Mouse (Mus musculus) heart, embryonic 10.5 days (tissue): ENCODE measurements around the gene Grxcr1. TPM values are rescaled to one million over a fixed set of nuclear protein-coding genes. Genes with fewer than 3 reads are reported as not detected.

Experiments used
- DNase-seq: peaks from one replicate; pipeline ENCODE4 v3.0.0-alpha.2; 2017; ENCODE audit warnings: low spot score
- H3K27ac ChIP-seq: fragments of 300-500 bp; sonication (generic); 2 replicates; pipeline ENCODE4 v1.5.1; 2016; ENCODE audit warnings: mild to moderate bottlenecking
- H3K27me3 ChIP-seq: fragments of 300-500 bp; sonication (generic); 2 replicates; pipeline ENCODE4 v1.6.1; 2016; ENCODE audit warnings: mild to moderate bottlenecking; ENCODE audit not compliant: poor library complexity, insufficient read depth, severe bottlenecking
- H3K36me3 ChIP-seq: fragments of 300-500 bp; sonication (generic); 2 replicates; pipeline ENCODE4 v1.6.1; 2016; ENCODE audit warnings: mild to moderate bottlenecking, moderate library complexity
- H3K4me1 ChIP-seq: fragments of 300-500 bp; sonication (generic); 2 replicates; pipeline ENCODE4 v1.6.1; 2016; ENCODE audit warnings: mild to moderate bottlenecking
- H3K4me3 ChIP-seq: fragments of 300-500 bp; sonication (generic); 2 replicates; pipeline ENCODE4 v1.5.1; 2016; ENCODE audit warnings: mild to moderate bottlenecking, moderate library complexity
- H3K9me3 ChIP-seq: fragments of 300-500 bp; sonication (generic); 2 replicates; pipeline ENCODE4 v1.6.1; 2016; ENCODE audit warnings: mild to moderate bottlenecking, moderate library complexity
- WGBS: fragments of 180-500 bp; shearing (Covaris S2); methylation state at CpG from one replicate; pipeline ENCODE4 v1.1.7; 2016; 5-methylcytosine and 5-hydroxymethylcytosine counted together
- polyA plus RNA-seq: library from polyadenylated mRNA; unstranded; fragments of >200 nt; fragmentation: Nextera tagmentation; extraction: Ambion mirVana; gene quantifications from 2 replicates; pipeline ENCODE4 v1.2.1, GENCODE M21; 2016

Gene Grxcr1
- polyA plus RNA-seq, 1 experiment from 2014 or later = not detected

DNA sequence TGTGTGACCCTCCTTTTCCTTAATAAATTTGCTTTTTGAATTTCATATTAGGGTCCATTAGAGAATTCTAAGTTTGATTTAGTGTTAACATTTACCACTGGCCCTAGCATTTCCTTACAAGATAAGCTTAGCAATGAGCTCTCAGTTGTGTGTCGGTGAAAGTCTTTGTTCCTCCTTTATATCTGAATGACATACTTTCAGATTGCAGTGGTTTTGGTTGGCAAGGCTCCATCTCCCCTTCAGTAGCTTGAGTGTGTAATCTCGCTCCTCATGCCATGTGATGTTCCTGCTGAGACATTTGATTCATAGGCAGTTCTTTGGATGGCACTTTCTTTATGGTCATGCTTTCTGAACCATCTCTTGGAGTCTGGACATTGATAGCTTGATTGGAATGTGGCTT is 7.4 kb downstream of the Grxcr1 start:
- no peak for DNase-seq
- no peaks in the 10 kb centered on the region for H3K27me3 ChIP-seq
- no peaks in the 10 kb centered on the region for H3K9me3 ChIP-seq
- no peaks in the 10 kb centered on the region for H3K36me3 ChIP-seq
- H3K27ac ChIP-seq = no peak overlapping the region
- H3K4me1 ChIP-seq = no peaks in the 10 kb centered on the region
- H3K4me3 ChIP-seq = no peak overlapping the region
- 43% methylated on average over 2 of the region's 2 CpGs for WGBS

DNA sequence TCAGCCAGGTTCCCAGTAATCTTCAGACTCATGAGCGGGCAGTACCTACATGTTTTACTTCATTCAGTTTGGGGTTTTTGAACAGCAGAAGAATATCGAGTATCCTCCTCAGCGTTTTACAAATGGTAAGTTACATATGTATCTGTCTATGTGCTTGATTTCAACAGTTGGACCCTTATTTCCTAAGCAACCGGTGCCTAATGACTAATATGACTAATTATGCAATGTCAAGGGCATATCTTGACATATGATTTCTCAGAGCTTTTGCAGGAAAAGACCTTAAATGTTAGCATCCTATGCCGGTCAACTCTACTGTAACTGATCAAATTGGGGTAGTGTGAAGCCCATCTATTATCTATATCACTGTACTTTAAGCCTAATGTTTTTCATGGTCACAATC is 11.7 kb downstream of the Grxcr1 start:
- DNase-seq = no peak
- Histone ChIP-seq H3K4me1 (no peaks in the 10 kb centered on the region), H3K27me3 (no peaks in the 10 kb centered on the region), H3K4me3 (no peak overlapping the region), H3K36me3 (no peaks in the 10 kb centered on the region), H3K27ac (no peak overlapping the region), H3K9me3 (no peaks in the 10 kb centered on the region)
- WGBS = 87% methylated on average over 5 of the region's 5 CpGs

- Histone ChIP-seq H3K27ac (no peak overlapping the region), H3K4me3 (no peak overlapping the region), H3K27me3 (no peaks in the 10 kb centered on the region), H3K4me1 (0 out of 2 replicates have a peak, but pooled peaks cover 4% of the 10 kb centered on the region), H3K9me3 (no peaks in the 10 kb centered on the region), H3K36me3 (no peaks in the 10 kb centered on the region)
- 43% methylated on average over 4 of the region's 4 CpGs for WGBS
- no peak for DNase-seq
Measured at GRCm38 (mm10) chr5:68048783-68049182, 17.1 kb downstream of the Grxcr1 start.

- Histone ChIP-seq H3K27me3 (no peaks in the 10 kb centered on the region), H3K9me3 (no peaks in the 10 kb centered on the region), H3K27ac (no peak overlapping the region), H3K36me3 (no peaks in the 10 kb centered on the region), H3K4me3 (no peak overlapping the region), H3K4me1 (0 out of 2 replicates have a peak, but pooled peaks cover 4% of the 10 kb centered on the region)
- DNase-seq = no peak
- WGBS = 60% methylated on average over 4 of the region's 4 CpGs
Measured at GRCm38 (mm10) chr5:68049536-68049935, 17.9 kb downstream of the Grxcr1 start.

DNA sequence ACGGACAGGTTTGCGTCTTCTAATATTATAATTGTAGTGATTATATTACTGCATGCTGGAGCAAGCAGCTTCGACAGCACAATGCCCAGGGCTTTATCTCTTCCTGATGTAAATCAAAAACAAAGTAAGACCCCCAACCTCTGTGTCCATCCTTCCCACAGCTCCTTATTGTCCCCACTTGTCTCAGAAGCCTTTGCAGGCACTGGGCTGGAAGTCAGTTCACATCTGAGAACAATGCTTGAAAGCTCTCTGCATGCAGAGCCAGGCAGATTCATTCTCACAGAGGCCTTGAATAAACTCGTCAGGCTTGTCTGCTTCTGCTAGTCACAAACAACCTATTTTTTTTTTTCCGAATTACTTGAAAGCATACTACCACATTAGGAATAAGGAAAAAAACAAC is 19.5 kb downstream of the Grxcr1 start:
- H3K36me3 ChIP-seq = no peaks in the 10 kb centered on the region
- DNase-seq = no peak
- H3K4me1 ChIP-seq = 0 out of 2 replicates have a peak, but pooled peaks cover 4% of the 10 kb centered on the region
- H3K9me3 ChIP-seq = no peaks in the 10 kb centered on the region
- no peak overlapping the region for H3K27ac ChIP-seq
- no peaks in the 10 kb centered on the region for H3K27me3 ChIP-seq
- H3K4me3 ChIP-seq = no peak overlapping the region
- 55% methylated on average over 5 of the region's 5 CpGs for WGBS

- 77% methylated on average over 3 of the region's 3 CpGs for WGBS
- no peaks in the 10 kb centered on the region for H3K36me3 ChIP-seq
- no peak overlapping the region for H3K4me3 ChIP-seq
- no peak for DNase-seq
- no peak overlapping the region for H3K27ac ChIP-seq
- no peaks in the 10 kb centered on the region for H3K4me1 ChIP-seq
- no peaks in the 10 kb centered on the region for H3K27me3 ChIP-seq
- H3K9me3 ChIP-seq = no peaks in the 10 kb centered on the region
Measured at GRCm38 (mm10) chr5:68057574-68057973, 25.9 kb downstream of the Grxcr1 start.

- Histone ChIP-seq H3K4me3 (no peak overlapping the region), H3K27ac (no peak overlapping the region), H3K27me3 (no peaks in the 10 kb centered on the region), H3K36me3 (no peaks in the 10 kb centered on the region), H3K9me3 (no peaks in the 10 kb centered on the region), H3K4me1 (no peaks in the 10 kb centered on the region)
- DNase-seq = no peak
- 74% methylated on average over 4 of the region's 4 CpGs for WGBS
Measured at GRCm38 (mm10) chr5:68068694-68069093, 37.1 kb downstream of the Grxcr1 start.

- 79% methylated on average over 3 of the region's 3 CpGs for WGBS
- H3K4me3 ChIP-seq = no peak overlapping the region
- no peaks in the 10 kb centered on the region for H3K9me3 ChIP-seq
- DNase-seq = no peak
- no peaks in the 10 kb centered on the region for H3K27me3 ChIP-seq
- no peak overlapping the region for H3K27ac ChIP-seq
- no peaks in the 10 kb centered on the region for H3K36me3 ChIP-seq
- no peaks in the 10 kb centered on the region for H3K4me1 ChIP-seq
Measured at GRCm38 (mm10) chr5:68070308-68070707, 38.7 kb downstream of the Grxcr1 start.

DNA sequence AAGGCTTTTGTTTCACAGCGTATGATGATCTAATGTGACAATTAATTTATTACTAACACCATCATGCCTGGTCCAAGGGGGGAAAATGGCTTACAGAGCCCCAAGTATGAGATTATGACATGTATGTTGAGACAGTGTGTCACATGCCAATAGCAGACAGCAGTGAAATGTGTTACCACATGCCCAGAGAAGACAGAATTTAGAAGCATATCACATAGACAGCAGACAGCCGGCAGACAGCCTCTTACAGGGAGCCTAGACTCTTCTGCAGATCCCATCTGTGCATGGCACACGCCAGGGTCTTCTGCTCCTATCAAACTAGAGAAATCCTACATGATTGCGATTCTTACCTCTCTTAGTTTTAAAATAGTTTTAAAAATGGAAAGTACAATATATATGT is 40.2 kb downstream of the Grxcr1 start:
- Histone ChIP-seq H3K27me3 (no peaks in the 10 kb centered on the region), H3K36me3 (no peaks in the 10 kb centered on the region)
- WGBS = 84% methylated on average over 4 of the region's 4 CpGs

GRCm38 (mm10) chr5:68086535-68087098 is 55.0 kb downstream of the Grxcr1 start:
- no peak for DNase-seq
- Histone ChIP-seq H3K4me3 (no peak overlapping the region), H3K9me3 (no peaks in the 10 kb centered on the region), H3K27me3 (no peaks in the 10 kb centered on the region), H3K4me1 (no peaks in the 10 kb centered on the region), H3K36me3 (no peaks in the 10 kb centered on the region), H3K27ac (no peak overlapping the region)
- 80% methylated on average over 7 of the region's 7 CpGs for WGBS

More for the DNA sequence above, 40.2 kb downstream of the Grxcr1 start:
- no peak overlapping the region for H3K4me3 ChIP-seq
- DNase-seq = no peak
- no peaks in the 10 kb centered on the region for H3K9me3 ChIP-seq
- no peaks in the 10 kb centered on the region for H3K4me1 ChIP-seq
- no peak overlapping the region for H3K27ac ChIP-seq

- WGBS = 73% methylated on average over 3 of the region's 3 CpGs
- no peak for DNase-seq
Measured at GRCm38 (mm10) chr5:68087174-68087573, 55.5 kb downstream of the Grxcr1 start.

GRCm38 (mm10) chr5:68093085-68093484 is 61.5 kb downstream of the Grxcr1 start:
- WGBS = 50% methylated on average over 2 of the region's 2 CpGs
- Histone ChIP-seq H3K27me3 (no peaks in the 10 kb centered on the region), H3K4me3 (no peak overlapping the region), H3K36me3 (no peaks in the 10 kb centered on the region), H3K4me1 (no peaks in the 10 kb centered on the region), H3K27ac (no peak overlapping the region), H3K9me3 (no peaks in the 10 kb centered on the region)
- no peak for DNase-seq

More at GRCm38 (mm10) chr5:68087174-68087573, 55.5 kb downstream of the Grxcr1 start:
- H3K27ac ChIP-seq = no peak overlapping the region
- no peak overlapping the region for H3K4me3 ChIP-seq
- no peaks in the 10 kb centered on the region for H3K4me1 ChIP-seq
- H3K27me3 ChIP-seq = no peaks in the 10 kb centered on the region
- H3K36me3 ChIP-seq = no peaks in the 10 kb centered on the region
- H3K9me3 ChIP-seq = no peaks in the 10 kb centered on the region

DNA sequence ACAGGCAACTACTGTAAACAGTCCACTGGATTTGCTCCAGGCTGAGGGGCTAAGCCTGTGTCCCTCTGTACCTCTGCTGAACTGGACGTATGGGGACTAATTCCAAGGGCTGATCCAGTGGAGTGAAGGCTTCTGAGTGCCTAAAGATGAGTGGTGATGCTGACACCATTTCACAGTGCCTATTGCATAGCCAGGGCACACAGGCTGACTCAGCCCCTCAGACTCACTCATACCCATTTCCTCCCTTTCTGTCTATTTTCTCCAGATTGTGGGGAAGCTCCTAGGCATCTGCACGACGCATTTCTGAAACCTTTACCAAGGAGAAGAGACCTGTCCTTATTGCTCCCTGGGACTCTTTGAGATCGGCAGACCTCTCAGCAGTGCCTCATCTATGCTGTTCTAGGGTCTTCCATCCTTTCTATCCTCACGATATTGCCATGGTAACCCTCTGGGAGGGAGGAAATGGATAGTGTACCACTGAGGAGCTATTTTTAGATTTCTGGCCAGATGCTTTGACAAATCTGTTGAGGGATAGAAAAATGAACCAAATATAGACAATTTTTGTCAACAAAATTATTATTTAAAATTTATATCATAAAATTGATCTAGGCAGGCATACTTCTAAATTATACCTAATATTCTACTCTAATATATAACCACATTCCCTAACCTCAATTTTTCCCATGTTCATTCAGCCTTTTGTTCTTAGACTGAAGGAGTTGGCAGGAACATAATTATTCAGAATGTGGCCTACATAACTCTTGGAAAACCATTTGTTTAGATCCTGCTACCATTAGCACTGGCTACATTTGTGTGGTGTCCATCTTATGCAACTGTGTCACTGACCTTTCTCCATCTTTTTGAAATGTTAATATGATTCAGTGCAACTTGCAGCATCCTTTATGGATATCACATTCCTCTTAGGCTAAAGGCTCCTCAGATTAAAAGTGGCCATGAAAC is 66.3 kb downstream of the Grxcr1 start:
- DNase-seq = no peak
- WGBS = 73% methylated on average over 5 of the region's 5 CpGs
- Histone ChIP-seq H3K27me3 (no peaks in the 10 kb centered on the region), H3K27ac (no peak overlapping the region), H3K4me3 (no peak overlapping the region), H3K4me1 (no peaks in the 10 kb centered on the region), H3K9me3 (no peaks in the 10 kb centered on the region), H3K36me3 (no peaks in the 10 kb centered on the region)
